Mouse (Mus musculus) large intestine, adult 2 months (tissue): Measurements from ENCODE around the gene Col4a5. TPM values are rescaled to one million over a fixed set of nuclear protein-coding genes. Genes with fewer than 3 reads are reported as not detected.

Experiments
- DNase-seq: peaks from one replicate; pipeline ENCODE4 v3.0.0-alpha.2; 2012; ENCODE audit warnings: low read depth, low spot score
- WGBS: fragments of 180-500 bp; shearing (Covaris S2); methylation state at CpG from one replicate; pipeline ENCODE4 v1.1.7; 2018; 5-methylcytosine and 5-hydroxymethylcytosine counted together
- polyA plus RNA-seq: library from polyadenylated mRNA; depleted of rRNA; stranded (reverse); fragments of >200 nt; gene quantifications from 2 replicates; pipeline ENCODE4 v1.2.3, GENCODE M21; 2012; rRNA removed

Gene Col4a5
- 1.4 and 1.8 TPM in 2 replicates for polyA plus RNA-seq

- DNase-seq, result no peak
- WGBS, result 13% methylated on average over 13 of the region's 13 CpGs
These were observed at the start of gene Col4a5 for GRCm38 (mm10) chrX:141475110-141475509. TSS of gene Col4a5 (plus strand) at chrX:141475385.

DNA sequence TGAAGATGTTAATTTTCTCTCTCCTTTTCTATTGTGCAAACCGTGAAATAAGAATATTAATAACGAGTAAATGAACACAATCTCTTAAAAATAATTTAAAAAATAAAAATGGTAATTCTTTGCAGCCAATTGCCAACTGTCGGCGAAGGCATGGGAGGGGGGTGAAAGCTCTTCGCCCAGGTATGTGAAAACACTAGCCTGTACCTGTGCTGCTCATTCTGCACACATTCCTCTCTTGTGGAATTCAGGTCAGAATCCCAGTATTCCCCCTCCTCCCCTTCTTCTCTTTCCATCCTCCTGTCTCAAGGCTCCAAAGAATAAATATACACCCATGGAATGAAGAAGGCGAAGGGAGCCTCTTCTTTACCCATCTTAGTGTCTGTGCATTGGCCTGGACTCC is 38.4 kb upstream of the Col4a5 start:
- 76% methylated on average over 6 of the region's 6 CpGs for WGBS
- no peak for DNase-seq

DNA sequence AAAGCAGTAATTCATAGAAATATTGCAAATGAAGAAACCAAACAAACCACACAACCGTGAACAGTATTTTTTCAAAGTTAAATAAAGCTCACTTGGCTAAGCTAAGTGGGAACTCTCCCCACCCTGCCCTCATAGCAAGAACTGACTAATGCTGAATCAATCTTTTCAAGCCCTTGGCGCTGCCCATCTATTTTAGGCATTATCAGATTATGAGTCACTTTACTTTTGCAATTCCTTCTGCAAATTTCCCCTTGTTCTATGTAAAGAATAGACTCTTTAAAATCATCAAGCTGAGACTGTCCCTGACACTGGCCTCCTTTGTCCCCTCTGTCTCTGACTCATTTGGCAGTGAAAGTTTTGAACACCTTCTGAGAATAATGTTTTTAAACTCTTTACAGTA is 35.8 kb upstream of the Col4a5 start:
- 43% methylated on average over 2 of the region's 2 CpGs for WGBS
- DNase-seq, result no peak

DNA sequence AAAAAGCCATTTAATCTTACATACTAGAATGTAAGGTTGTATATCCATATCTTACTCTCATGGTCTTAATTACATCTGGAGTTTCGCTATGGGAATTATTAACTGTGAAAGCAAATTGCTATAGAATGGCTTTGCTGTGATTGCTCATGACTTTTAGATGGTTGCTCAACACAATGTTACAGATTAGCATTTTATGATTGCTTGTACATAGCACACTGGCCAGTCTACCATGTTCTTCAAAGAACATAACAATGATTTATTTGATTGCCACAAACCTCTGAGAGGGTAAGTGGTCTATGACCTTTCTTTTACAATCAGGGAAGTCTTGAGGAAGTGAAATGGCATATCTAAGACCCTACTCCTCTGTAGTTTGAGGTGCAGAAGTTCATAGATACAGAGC is 27.2 kb upstream of the Col4a5 start:
- no peak for DNase-seq
- WGBS, result 36% methylated on average over 1 of the region's 1 CpGs

DNA sequence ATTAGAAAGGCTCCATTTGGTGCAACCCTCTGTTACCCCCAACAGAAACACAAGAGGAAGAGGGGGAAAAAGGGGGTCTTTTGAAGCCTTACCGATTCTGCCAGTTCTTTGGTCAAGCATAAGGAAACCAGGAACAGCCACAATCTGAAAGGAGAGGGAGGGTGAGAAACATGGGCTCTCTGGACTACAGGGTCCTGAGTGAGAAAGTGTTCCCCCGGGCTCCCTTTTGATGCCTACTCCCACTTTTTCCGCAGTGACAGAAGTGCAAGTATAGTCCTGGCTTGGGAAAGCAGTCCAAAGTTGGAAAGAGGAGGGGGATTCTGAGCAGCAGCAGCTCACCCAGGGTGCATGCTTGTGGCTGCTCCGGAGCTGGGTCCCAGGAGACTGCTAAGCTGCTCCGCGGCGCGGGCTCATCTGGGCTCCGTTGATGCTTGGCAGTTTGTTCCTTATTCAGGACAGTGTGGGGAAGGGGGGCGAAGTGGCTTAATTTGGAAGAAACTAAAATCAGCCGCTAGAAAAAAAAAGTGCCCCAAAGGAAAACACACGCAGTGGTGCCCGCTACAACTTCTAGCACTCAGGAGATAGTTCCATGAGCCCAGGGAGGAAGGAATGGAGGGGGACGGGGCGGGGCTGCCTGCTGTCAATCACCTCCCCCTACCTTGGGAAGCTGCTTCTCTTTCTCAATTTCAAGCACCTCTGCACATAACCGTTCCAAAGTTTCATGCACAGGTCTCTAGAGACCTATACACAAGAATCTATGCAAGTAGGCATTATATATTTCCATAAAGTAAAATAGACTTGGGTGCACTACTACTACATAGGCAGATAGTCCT is 1.5 kb upstream of the Col4a5 start, which contains the start of gene Col4a6:
Gene Col4a6 (minus strand): TSS at position 607 of the 833 bp plus-strand sequence.
- WGBS, result 15% methylated on average over 16 of the region's 16 CpGs
- DNase-seq, result no peak

- DNase-seq, result no peak
- WGBS, result 20% methylated on average over 14 of the region's 14 CpGs
These were observed 562 bp downstream of the Col4a5 start for GRCm38 (mm10) chrX:141475566-141476327.

DNA sequence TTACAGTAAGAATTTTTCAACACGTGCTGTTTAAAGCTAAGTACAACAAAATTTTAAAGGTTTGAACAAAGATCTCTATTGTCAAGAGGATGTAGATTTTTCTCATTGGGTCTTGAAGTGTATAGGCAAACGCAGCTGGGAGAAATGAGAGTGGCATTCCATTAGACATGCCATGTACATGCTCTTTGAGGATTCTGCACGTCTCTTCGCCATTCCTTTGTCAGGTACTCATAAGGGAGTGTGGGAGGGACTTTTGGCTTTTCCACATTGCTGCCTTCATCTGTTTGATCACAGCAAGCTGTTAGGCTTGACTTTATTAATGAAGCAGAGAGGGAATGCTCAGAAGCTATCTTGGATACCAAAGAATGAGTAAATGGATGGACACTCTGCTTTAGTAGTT is 19.4 kb downstream of the Col4a5 start:
- WGBS, result 69% methylated on average over 4 of the region's 4 CpGs
- no peak for DNase-seq

DNA sequence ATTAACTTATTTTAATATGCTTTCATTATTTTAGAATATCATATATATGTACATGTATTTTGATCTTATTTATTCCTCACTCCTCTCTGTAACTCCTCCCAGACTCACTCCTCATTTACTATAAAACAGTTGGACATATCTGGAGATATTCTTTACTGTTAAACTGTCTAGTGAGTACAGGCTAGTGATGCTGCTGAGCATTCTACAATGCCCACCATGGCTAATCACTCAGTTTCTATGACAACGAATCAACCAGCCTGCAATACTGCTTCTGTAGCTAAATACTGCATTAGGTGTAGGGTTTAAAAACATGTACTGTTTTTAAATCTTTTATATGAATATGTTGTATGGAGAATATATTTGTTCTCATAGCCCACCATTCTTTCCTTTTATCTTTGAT is 27.9 kb downstream of the Col4a5 start:
- DNase-seq, result no peak
- WGBS, result 91% methylated on average over 1 of the region's 1 CpGs

- no peak for DNase-seq
These were observed 58.3 kb downstream of the Col4a5 start for GRCm38 (mm10) chrX:141533447-141533846.

DNA sequence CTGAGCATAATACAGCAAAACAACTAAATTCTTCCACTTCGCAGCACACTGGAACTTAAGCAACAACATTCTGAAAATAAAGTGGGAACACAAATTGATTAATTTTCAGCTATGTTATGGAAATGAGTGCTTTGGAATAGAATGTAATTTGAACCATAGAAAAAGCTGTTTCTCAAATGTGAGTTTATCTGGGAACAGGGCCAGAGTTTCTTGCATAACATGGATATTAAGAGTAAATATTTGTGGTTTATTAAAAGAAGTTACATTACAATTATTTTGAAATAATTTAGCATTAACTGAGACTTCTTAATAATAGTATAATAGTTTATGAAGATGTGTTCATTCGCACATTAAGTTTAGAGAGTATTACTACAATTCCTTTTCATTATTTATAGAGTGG is 72.3 kb downstream of the Col4a5 start:
- WGBS, result 77% methylated on average over 2 of the region's 2 CpGs
- no peak for DNase-seq

DNA sequence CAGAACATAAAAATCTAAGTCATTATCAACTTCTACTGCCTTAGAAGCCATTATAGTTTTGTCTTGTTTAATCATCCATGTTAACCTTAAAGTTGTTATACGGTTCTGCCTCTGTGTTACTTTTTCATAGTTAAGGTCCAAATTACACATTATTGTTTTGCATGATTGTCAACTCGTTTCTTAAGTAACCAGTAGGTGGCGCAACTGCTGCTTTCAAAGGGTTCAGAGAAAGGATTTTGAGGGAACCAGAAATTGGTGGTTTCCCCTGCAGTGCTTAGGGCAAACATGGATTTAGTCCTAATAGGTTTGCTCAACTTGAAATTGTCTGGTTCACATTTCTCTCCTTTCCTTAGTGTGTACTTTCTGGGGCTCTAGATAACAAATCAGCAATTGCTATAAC is 115.1 kb downstream of the Col4a5 start:
- 26% methylated on average over 3 of the region's 3 CpGs for WGBS
- DNase-seq, result no peak

DNA sequence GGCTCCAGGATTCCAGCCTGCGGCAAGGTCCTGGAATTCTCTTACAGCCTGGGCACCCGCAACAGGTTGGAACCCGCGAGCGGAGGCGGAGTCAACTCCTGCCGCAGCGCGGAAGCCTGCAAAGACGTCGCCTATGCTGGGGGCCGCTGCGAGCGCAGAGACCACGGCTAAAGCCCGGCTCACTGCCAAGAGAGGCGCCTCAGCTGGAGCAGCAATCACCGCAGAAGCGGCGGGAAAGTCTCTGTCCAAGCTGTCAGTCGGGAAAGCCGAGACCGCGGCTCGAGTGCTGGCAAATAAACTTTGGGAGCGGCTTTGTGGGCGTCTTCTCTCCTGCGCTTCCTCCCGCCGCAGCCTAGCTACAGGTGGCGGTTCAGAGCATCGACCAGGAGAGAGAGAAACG is 246.5 kb downstream of the Col4a5 start:
- DNase-seq, result no peak
- 20% methylated on average over 32 of the region's 33 CpGs for WGBS

GRCm38 (mm10) chrX:141723936-141724335 is 248.8 kb downstream of the Col4a5 start:
- WGBS, result 19% methylated on average over 16 of the region's 16 CpGs
- DNase-seq, result no peak

DNA sequence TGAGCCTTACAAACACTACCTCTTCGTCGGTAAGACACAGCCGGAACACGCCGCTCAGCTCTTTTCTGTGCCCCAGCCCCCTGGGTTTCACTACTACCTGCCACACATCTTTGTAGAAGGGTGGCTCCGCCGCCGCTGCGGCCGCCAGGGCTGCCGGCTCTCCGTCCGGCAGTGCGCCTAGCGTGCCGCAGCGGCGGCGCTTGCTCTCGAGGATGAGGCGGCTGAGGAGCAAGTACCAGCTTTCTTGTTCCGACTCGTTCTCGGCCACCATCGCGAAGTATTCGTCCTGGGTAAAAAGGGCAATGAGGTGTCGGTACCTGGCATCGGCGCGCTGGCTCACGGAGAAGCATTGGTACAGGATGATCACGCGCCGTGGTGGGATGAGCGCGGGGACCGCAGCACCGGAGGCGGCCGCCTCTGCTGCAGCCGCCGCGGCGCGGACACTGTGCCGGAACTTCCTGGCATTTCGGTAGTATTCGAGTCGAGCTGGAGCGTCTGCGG is 249.3 kb downstream of the Col4a5 start:
- DNase-seq, result no peak
- WGBS, result 24% methylated on average over 52 of the region's 52 CpGs

DNA sequence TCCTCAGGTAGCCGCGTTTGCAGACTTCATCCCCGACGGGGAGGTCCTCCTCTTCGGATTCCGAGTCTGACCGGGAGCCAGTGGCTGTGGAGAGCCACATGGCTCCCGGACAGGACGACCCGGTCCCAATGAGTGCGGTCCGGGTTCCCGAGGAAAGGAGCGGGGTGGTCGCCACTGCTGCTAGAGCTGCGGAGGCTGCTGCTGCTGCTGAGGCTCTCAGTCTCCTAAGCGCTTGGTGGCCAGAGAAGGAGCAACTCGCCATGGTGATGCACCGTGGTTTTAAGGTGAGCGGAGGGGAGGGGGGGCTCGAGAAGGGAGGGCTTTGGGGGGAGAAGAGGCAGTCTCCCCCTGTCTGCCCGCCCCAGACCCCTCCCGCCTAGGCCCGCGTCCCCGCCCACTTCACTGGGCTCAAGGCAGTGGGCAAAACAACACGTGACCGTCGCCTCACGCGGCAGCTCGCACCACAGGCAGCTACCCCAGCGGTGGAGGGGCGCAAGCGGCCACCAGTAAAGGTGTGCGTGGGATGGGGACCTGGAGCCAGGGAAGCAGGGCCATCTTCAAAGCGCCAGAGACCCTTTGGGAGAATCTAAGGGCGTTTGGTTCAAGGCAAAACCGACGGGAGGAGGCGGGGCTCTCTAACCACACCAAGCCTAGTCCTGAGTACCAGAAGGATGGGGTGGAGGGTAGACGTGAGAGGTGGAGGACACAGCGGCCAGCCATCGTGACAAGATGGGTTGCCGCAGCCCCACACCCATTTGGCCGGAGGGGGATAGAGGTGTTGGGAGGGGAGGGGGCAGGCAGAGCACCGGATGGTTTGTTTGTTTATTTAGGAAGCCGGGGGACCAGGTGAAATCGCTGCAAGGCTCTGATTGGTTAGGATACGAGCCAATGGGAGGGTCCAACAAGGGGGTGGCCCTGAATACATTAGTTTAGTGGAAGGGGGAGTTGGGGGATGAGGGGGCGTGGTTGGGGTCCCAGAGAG is 250.0 kb downstream of the Col4a5 start, which contains the start of gene Irs4:
Gene Irs4 (minus strand): TSS at position 327 of the 982 bp plus-strand sequence.
- 29% methylated on average over 50 of the region's 51 CpGs for WGBS
- no peak for DNase-seq

- WGBS, result 67% methylated on average over 5 of the region's 5 CpGs
- DNase-seq, result no peak
These were observed 254.4 kb downstream of the Col4a5 start for GRCm38 (mm10) chrX:141729570-141729969.
